17 mouse cellular contexts compared by ENCODE assay signal in the genomic region with DNA sequence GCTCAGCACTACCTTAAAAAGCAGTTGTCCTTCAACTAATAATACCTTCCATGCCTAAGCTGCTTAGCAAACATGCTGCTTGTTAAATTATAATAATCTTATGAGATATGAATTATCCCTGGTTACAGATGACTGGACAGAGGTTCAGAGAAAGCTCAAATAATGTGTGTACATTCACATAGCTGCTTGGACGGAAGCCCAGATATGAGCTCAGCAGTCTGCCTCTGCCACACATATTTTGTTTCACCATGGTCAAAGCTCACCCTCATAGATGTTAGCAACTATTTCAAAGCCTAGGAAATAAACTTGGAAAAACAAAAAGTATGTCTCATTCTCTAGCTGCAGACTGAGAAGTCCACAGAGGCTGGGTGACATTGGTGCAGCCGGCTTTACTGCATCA.
A peak's percentile ranks its signal among the peaks of the same experiment; 100 is the strongest.
DNase-seq lines count a peak whose midpoint lies in the region; ATAC-seq lines count a peak whose summit lies in the region.
"Had no signal": no experiment of that assay in that cellular context is flagged by ENCODE, and none has a peak within 500 bp of the region (broad histone marks: within the 10 kb centered on the region; RNA-seq: fewer than 3 reads in every experiment).

No protein-coding gene starts in this region.

- no peak for DNase-seq in heart, postnatal 36 days
- DNase-seq in limb, embryonic 10.5 days (ENCODE audit: low spot score): no peak
- peak; percentile 35 for DNase-seq in MN1 (ENCODE audit: low spot score)
- peak; percentile 50 for DNase-seq in lung, postnatal 10 days
- no peak for DNase-seq in spleen, adult 18-20 months
- DNase-seq: B cell, adult 2 months; cerebellum, adult 2 months; forebrain, postnatal 0 days; gastrocnemius, postnatal 36 days; heart, postnatal 14 days; right cerebral cortex, adult 18-20 months had no signal

- no peaks in the 10 kb centered on the region for H3K36me3 ChIP-seq in heart, embryonic 16.5 days (ENCODE audit: control insufficient read depth, insufficient read depth)
- no peaks in the 10 kb centered on the region for H3K36me3 ChIP-seq in limb, embryonic 13.5 days
- no peaks in the 10 kb centered on the region for H3K36me3 ChIP-seq in limb, embryonic 10.5 days
- H3K36me3 ChIP-seq in heart, embryonic 12.5 days: no peaks in the 10 kb centered on the region
- H3K36me3 ChIP-seq: liver, embryonic 12.5 days; neural tube, embryonic 12.5 days had no signal

- no peak overlapping the region for H3K4me3 ChIP-seq in heart, embryonic 16.5 days (ENCODE audit: low read length)
- H3K4me3 ChIP-seq in limb, embryonic 13.5 days: no peak overlapping the region
- H3K4me3 ChIP-seq in limb, embryonic 10.5 days: no peak overlapping the region
- H3K4me3 ChIP-seq in heart, embryonic 12.5 days: no peak overlapping the region
- H3K4me3 ChIP-seq: left cerebral cortex, adult 2 months; liver, embryonic 12.5 days; neural tube, embryonic 12.5 days had no signal

- intact Hi-C loops in heart, postnatal 36 days (cut with DNase I): no loop called here

- ATAC-seq in heart, embryonic 16.5 days (replicated peaks; ENCODE audit: extremely low read depth, insufficient read depth, low FRiP score): 0 out of 2 replicates have a peak, but pooled peaks have one; percentile 37
- no peak for ATAC-seq in limb, embryonic 13.5 days (ENCODE audit: low FRiP score, low read depth)
- ATAC-seq in heart, embryonic 12.5 days (ENCODE audit: insufficient number of reproducible peaks, low FRiP score): no peak
- ATAC-seq: forebrain, postnatal 0 days; liver, embryonic 12.5 days had no signal

- no peaks in the 10 kb centered on the region for H3K27me3 ChIP-seq in heart, embryonic 16.5 days (ENCODE audit: control insufficient read depth, insufficient read depth, low read length)
- H3K27me3 ChIP-seq in limb, embryonic 13.5 days: no peaks in the 10 kb centered on the region
- H3K27me3 ChIP-seq in limb, embryonic 10.5 days (ENCODE audit: low read depth, poor library complexity, severe bottlenecking): no peaks in the 10 kb centered on the region
- peaks cover 4% of the 10 kb centered on the region; the same call in 1 of the 2 replicates for H3K27me3 ChIP-seq in heart, embryonic 12.5 days (replicated peaks)
- H3K27me3 ChIP-seq: liver, embryonic 12.5 days; neural tube, embryonic 12.5 days had no signal

- 55% methylated on average over 2 of the region's 2 CpGs for WGBS in heart, embryonic 16.5 days
- WGBS in limb, embryonic 13.5 days: 66% methylated on average over 2 of the region's 2 CpGs
- WGBS in limb, embryonic 10.5 days: 87% methylated on average over 2 of the region's 2 CpGs
- 82% methylated on average over 2 of the region's 2 CpGs for WGBS in heart, embryonic 12.5 days

- no peaks in the 10 kb centered on the region for H3K9me3 ChIP-seq in heart, embryonic 16.5 days (replicated peaks; ENCODE audit: control insufficient read depth, low read length)
- H3K9me3 ChIP-seq in limb, embryonic 13.5 days: no peaks in the 10 kb centered on the region
- no peaks in the 10 kb centered on the region for H3K9me3 ChIP-seq in limb, embryonic 10.5 days (replicated peaks)
- no peaks in the 10 kb centered on the region for H3K9me3 ChIP-seq in heart, embryonic 12.5 days (replicated peaks)
- H3K9me3 ChIP-seq: liver, embryonic 12.5 days; neural tube, embryonic 12.5 days had no signal

- H3K9ac ChIP-seq in heart, embryonic 16.5 days (ENCODE audit: low read length): no peak overlapping the region
- no peak overlapping the region for H3K9ac ChIP-seq in limb, embryonic 13.5 days
- H3K9ac ChIP-seq in heart, embryonic 12.5 days: no peak overlapping the region
- H3K9ac ChIP-seq: forebrain, postnatal 0 days; liver, embryonic 12.5 days; neural tube, embryonic 12.5 days had no signal

- H3K4me1 ChIP-seq in heart, embryonic 16.5 days (ENCODE audit: control insufficient read depth, insufficient read depth, low read length): peaks cover 7% of the 10 kb centered on the region
- H3K4me1 ChIP-seq in limb, embryonic 13.5 days: peaks cover 7% of the 10 kb centered on the region; the same call in 1 of the 2 replicates
- H3K4me1 ChIP-seq in limb, embryonic 10.5 days: no peaks in the 10 kb centered on the region
- H3K4me1 ChIP-seq in heart, embryonic 12.5 days (replicated peaks): no peaks in the 10 kb centered on the region
- H3K4me1 ChIP-seq: liver, embryonic 12.5 days; neural tube, embryonic 12.5 days had no signal

- H3K27ac ChIP-seq in heart, embryonic 16.5 days (ENCODE audit: low read length): no peak overlapping the region
- H3K27ac ChIP-seq in limb, embryonic 13.5 days: peak overlapping the region; percentile 6; the same call in 1 of the 2 replicates
- H3K27ac ChIP-seq in limb, embryonic 10.5 days: no peak overlapping the region
- no peak overlapping the region for H3K27ac ChIP-seq in heart, embryonic 12.5 days (ENCODE audit: poor library complexity, severe bottlenecking)
- H3K27ac ChIP-seq: left cerebral cortex, adult 2 months; liver, embryonic 12.5 days; neural tube, embryonic 12.5 days had no signal

- no peak overlapping the region for H3K4me2 ChIP-seq in heart, embryonic 16.5 days (ENCODE audit: low read depth, low read length)
- no peak overlapping the region for H3K4me2 ChIP-seq in limb, embryonic 13.5 days (replicated peaks)
- H3K4me2 ChIP-seq in heart, embryonic 12.5 days: no peak overlapping the region
- H3K4me2 ChIP-seq: liver, embryonic 12.5 days; neural tube, embryonic 12.5 days had no signal

Comparison
In these comparisons a context has a peak if more than half of its experiments do, and no peak if none do; other contexts are left out.
1. DNase-seq: peak in MN1 (single experiment) and lung, postnatal 10 days (single experiment); none in heart, postnatal 36 days (0 of 2), limb, embryonic 10.5 days (single experiment) and spleen, adult 18-20 months (0 of 2).